Mouse (Mus musculus) mature B cell (primary cell): ENCODE data around the gene 4930426L09Rik.
"Not testable (repeated sequence)": the region's sequence is repeated elsewhere in the genome, so short reads cannot be mapped to it uniquely, and the experiment has no call there.

Experiments
- in situ Hi-C: fragments of 300-500 bp; cut with MboI; formaldehyde crosslinking; loops from 2 replicates; pipeline ENCODE4 v1.14.3; 2019

4930426L09Rik gene

DNA sequence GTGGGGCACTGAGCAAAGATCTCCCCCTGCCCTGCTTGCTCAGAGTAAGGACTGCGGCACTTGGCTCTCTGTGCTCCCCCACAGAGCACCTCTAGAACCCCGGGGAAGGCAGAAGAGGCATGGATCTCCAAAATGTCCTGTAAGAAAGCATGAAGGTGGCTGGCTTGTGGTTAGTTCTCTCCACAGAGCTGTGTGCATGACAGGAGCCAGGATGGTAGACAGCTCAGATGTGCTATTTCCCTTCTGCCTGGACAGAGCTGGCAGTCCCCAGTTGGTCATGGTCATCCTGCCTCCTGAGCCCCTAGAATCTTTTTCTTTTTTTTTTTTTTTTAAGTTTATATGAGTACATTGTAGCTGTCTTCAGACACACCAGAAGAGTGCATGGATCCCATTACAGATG, 27.7 kb upstream of the 4930426L09Rik start:
- in situ Hi-C loops: no loop called here

DNA sequence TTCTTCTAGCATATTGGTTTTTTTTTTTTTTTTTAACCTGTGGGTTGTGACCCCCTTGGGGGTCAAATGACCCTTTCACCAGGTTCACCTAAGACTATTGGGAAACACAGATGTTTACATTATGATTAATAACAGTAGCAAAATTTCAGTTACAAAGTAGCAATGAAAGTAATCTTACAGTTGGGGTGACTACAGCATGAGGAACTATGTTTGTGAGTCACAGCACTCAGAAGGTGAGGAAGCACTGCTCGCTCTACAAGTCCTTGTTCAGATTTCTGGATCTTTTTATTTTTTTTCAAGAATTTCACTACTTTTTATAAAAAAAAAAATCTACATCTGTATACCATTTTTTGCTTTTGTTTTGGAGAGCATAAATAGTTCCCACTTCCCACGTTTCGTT, 26.6 kb upstream of the 4930426L09Rik start:
- in situ Hi-C loops: no loop called here

DNA sequence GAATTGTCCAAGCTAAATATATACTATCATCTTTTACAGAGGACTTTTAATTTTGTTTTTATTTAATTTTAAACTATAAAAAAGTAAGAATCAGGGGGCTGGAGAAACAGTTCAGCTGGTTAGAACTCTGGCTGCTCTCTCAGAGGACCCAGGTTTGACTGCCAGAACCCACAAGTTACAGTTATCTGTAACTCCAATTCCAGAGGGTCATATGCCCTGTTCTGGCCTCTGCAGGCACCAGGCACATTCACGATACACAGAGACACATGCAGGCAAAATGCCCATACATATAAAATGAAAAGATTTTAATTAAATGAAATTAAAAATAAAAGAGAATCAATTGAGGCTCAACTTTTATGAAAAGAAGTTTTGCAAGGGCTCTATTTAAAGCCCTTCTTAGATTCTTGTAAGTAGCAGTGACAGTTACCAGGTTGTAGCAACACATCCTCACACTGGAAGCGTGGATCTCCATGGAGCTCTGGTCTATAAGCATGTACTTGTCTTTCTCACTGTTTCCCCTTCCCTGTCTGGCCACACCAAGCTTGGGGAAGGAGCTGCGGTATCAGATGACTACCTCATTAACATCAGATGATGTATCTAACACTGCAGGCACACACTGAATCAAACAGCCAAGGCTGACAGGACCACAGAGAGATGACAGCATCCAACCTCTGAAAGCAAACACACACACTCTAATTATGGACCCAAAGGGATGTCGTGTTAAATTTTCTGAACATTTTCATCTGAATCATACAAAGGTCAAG, 23.1 kb upstream of the 4930426L09Rik start:
- in situ Hi-C loops: no loop called here

DNA sequence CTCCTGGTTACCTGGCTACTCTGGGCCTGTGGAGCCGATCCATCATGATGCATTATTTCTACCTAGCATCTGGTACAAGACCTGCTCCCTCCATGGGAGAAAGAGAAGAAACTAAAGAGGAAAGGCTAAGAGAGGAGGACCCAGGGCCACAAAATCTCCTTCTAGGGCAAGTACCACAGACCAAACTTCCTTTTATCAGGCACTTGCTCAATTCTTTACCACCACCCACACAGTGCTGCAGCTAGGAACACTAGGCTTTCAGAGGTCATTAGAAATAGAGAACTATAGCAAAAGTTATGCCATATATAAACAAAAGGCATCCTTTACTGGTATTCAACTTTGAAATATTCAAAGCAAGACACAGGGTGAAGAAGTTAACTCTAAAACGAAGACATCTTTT, 22.0 kb upstream of the 4930426L09Rik start:
- in situ Hi-C loops: no loop called here

DNA sequence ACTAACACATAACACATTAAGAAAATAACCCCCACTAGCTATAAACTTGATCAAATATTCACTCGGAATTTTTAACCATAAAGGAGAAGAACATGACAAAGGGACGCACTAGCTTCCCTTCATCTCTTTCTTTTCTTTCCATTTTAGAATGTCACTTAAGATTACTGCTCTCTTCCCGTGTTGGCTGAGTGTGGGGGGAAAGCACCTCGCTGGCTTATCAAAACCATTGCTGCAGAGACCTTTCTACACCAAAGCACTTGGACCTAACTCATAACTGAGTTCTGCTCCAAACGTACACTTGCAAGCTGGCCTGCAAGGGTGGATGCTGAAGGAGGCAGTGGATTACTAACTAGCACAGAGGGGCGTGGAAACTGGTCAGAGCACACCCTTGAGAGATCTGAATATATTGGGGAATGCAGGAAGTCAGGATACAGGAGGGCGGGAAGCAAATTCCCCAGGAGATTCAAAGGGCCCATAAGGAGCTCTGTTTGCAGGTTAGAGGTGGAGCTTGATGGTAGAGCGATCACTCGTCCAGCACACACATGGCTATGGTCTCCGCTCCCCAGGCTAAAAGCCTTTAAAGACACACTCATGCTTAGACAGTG, 20.8 kb upstream of the 4930426L09Rik start:
- in situ Hi-C loops: no loop called here

DNA sequence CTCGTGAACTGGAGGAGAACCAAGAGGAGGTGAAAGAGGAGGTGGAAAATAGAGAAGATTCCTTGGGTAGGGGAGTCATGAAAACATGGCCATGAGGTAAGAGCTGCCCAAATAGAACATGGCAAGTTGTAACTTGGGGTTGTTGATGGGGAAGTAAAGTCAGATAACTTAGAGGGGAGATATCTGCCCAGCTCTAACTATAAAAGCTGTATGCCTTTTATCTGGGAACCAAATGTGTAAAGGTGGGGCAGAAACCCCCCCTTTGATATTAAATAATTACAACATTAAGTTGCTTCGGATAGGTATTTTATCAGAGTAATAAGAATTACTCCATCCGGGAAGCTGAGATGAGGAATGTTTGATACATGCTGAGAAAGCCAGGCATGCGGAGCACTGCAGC, 19.1 kb upstream of the 4930426L09Rik start:
- in situ Hi-C loops: no loop called here

DNA sequence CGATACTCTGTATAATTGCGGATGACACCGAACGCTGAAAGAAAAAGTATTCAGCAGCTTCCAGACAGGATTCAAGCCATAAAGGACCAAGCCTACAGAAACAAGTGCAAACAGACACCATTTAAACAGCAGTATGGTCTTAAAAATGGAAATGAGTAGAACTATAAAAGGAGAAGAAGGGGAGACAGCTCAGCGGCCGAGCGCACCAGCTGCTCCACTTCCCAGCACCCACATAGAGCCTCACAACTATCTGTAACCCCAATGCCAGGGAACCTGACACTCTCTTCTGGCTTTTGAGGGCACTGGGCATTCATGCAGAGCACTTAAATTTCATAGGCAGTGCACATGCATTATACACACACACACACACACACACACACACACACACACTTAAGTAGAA, 18.5 kb upstream of the 4930426L09Rik start:
- in situ Hi-C loops: no loop called here

DNA sequence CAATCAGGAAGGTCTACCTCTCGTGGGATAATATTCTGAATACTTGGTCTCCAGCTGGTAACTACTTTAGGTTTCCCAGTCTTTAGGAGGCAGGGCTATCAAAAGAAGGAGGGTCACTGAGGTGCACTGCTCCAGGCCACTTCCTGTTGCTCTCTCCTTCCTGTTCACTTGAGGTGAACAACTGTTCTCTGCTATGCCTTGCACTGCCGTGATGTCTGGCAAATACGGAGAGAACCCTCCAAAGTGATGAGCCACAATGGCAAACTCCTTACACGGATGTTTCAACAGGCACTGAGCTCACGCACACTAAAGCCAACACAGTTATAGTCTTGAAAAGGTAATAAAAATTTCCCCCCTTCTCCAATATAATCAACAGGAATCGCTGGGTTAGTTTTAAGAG, 15.6 kb upstream of the 4930426L09Rik start:
- in situ Hi-C loops: no loop called here

DNA sequence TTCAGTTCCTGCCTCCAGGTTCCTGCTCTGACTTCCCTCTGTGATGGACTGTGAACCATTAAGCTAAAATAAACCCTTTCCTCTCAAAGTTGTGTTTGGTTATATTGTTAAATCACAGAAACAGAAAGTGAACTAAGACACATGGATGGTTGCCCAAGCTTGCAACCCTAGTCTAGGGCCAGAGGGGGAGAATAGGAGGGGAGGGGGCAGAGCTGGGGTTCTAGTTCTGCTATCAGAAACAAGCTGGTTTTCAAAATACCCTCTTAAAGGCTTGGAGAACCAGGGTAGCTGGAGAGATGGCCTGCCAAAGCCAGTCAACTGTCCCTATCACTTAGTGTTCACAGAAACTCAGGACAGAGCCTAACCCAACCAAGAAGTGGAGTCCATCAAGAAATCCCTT, 14.6 kb upstream of the 4930426L09Rik start:
- in situ Hi-C loops: no loop called here

DNA sequence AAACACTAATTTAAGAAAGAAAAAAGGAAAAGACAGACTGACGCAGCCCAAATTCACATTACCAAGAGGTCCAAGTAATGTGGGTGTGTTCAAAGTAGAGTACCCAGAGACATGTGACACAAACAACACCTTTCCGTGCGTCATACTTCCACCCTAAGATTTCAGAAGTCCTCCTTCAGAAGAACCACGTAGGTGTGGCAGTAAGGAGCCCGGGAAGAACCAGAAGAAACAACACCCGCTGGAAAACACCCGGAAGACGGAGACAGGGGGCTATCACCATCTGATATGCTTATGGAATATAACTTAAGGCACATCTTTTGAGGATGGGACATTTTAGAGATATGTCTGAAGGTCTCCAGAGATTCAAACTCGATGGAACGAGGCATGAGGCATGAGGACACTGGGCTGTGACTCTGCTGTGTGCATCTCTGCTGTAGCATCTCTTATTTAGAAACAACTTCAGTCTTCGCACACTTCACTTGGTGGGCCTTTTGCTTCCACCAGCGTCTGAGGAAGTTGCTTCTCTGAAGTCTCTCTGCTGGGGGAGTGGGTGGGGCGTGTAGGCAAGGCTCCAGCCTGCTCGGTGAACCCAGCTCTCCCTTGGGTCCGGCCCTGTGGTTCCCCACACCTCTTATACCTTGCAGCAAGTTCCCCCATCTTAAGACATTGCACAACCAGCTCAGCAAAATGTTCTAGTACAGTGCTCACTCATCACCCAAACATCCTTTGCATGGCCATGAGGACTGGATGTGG, 13.9 kb upstream of the 4930426L09Rik start:
- in situ Hi-C loops: no loop called here

DNA sequence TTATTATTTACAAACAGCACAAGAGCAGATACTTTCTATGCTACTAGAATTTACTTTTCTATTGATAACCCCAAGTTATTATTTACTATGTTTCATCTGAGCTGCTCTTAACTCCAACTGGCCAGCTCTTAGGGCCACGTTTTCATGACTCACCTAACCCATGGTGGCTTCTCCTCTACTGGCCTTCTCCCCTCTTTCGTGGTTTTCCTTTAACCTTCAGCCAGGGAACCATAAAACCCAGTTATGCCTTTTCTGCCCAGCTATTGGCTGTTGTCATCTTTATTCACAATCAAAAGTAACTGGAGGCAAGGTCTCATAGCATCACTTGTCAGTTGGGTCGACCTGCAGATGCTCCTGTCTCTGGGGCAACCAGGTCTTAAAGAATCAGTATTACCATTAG, 12.6 kb upstream of the 4930426L09Rik start:
- in situ Hi-C loops: no loop called here

DNA sequence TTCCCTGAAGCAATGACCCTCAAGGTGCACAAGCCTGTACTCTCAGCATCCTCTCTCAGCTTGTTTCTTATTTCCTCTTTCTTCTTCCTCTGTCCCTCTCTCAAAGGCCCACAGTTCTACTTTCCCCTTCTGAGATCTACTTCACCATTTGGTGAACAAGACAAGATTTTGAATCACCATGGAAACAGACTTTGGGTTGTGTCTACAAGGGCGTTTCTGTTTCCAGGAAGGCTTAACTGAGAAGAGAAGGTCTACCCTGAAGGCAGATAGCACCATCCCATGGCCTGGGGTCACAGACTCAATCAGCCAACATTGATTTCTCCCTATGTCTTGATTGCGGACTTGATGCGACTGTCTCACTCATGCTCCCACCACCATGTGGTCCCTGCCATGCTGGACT, 9.3 kb upstream of the 4930426L09Rik start:
- in situ Hi-C loops: no loop called here

DNA sequence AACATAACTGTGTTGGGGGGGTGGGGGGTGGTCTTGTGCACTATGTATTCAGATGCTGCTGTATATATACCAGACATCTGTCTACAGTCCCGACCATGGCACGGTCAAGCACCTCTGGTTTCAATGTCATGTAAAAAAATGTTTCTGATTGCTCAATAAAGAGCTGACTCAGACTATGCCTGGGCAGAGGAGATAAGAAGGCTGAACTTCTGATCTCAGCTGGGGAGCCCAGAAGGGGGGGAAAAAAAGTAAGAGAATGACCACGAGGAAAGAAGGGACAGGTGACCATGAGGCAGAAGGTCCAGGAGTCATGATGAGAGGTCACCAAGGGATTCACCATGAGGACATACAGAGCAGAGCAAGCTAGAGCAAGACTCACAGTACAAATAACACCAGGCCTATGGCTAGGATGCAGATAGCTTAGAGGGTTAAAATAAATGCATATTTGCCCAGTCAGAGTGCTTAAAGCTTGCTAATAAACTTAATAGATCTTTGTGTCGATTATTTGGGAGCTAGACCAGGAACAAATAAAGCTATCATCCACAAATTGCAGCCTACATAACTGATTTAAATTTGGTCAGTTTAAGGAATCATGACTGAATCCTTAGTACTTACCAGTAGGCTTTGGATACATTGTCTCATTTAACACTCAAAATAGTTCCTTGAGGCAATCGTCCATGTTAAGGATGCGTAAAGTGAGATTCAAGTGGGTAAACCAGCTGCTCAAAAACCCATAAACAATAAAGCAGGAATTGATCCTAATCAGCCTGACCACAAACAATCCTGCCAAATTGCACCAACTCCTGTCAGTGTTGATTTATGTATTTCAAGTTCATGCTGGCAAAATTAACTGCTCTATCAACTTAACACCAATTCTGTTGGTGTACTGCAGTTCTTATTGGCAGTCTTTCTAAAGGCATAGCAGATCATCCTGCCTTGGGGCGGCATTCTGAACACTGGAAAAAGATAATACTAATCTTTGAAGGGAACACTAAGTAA, 5.3 kb upstream of the 4930426L09Rik start:
- in situ Hi-C loops: no loop called here

DNA sequence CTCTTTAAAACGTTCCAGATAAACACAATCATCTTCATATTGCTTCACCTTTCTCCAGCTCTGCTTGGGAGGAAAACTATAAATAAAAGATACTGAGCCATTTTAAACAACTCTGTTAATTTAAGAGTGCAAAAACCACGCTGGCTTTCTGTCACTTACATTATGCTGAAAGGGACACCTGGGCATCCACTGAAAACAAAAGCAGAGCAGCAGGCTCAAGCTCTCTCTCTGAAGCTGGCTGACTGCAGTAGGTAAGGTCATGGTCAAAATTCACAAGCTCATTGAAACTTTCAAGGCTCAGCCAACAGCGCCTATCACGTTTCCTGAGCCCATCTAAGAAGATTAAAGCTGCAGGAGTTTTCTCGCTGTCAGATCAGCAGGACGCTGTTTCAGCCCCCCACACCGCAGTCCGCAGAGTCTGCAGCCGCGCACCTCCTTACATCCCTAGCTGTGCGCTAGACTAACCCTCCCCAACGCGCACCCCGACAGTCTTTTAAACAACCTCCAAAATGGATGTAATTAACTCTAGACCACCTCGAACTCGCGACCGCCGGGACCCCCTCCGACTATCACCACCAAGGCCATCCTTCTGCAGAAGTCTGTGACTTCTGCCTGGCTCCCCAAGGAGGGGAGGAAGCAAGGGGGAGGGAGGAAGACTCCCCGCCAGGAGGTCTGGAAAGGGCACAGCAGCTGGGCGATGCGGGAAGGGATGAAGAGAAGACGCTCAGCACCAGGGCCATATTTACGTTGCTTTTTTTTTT, 1.5 kb upstream of the 4930426L09Rik start:
- in situ Hi-C loops: no loop called here

DNA sequence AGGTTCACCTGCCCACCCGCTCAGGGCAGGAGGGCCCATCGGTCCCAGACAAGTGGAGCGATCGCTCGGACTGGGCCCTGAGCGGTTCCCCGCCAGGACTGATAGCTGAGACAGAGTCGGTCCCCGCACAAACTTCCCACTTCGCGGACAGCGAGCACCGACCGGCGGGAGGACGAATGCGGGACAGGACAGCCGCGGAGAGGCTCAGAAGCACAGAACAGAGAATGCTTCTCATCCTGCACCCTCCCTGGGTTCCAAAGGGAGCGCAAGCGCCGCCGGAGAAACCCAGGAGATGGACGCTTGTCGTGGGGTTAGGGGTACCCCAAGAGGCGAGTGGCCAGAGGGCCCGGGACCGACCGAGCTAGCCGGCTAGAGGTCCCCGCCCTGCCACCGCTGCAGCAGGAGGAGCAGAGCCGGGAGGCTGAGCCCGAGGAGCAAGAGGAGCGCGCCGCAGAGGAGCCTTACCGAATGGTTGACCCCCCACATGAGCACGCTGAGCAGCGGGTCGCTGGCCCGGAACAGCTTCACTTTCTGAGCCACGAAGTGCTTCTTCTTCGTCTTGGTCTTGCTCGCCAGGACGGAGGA, 664 bp upstream of the 4930426L09Rik start:
- in situ Hi-C loops: no loop called here

DNA sequence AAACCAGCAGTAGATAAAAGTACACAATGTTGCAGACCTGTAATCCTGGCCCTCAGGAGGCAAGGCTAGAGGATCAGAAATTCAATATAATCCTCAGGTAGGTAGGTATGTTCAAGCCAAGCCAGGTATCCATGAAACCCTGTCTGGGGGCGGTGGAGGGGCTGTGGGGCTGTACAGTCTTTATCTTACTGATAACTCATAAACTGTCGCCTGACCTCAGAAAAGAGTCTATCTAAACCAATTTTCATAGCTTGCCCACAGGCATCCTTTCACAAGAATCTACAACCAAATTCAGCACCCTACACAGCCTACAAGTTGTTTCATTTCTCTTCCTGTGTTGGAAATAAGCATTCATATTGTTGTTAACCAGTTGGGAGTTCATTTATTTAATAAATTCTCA, 1.3 kb downstream of the 4930426L09Rik start:
- in situ Hi-C loops: no loop called here

DNA sequence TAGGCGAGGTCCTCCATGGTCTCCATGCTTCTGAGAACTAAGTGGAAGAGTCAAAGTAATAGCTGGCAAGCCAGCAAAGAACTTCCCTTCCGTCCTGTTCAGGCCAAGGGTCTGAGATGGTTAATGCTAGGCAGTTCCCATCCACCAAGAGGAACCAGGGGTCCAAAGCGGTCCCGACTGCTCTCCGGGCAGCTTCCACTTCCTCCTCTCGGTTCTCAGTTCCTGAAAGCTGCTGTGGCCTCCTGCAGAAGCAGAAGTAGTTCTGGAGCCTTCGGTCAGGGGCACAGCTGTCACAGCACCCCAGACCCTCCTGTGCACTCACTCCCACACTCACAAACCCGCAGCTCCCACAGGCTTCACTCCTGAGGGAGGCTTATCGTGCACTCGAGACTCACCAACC, 6.7 kb downstream of the 4930426L09Rik start:
- in situ Hi-C loops: no loop called here

DNA sequence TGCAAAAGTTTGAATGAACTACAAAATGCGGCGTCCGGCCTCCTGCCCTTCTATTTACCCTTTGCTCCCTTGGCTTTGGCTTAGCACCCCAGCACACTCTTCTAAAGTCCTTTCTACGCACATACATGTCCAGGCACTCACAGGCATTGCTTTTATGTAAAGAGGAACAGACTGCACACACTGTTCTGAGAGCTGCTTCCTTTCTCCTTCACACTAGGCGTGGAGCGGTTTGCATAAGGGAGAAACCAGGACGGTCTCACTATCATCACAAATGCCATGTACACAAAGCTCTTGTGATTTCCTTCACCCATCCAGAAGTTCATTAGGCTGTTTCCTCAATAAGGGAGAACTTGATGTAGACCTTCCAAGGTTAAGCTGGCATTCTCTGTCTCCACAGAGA, 8.0 kb downstream of the 4930426L09Rik start:
- in situ Hi-C loops: no loop called here

DNA sequence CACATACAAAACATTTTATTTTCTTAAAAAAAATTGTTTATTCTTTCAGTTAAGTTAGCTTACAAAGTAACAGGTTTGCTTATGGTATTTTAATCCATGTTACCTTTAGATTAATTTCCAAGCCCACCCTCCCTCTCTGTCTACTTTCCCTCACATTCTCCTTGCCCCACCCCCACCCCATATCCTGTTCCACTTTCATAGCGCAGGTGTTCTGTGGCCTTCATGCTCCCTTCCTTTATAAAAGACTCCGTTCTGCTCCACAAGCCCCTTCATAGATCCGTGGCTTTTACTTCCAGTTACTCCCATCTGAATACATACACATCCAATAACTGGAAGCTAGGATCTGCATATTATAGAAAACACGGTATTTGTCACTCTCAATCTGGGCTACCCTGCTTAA, 9.4 kb downstream of the 4930426L09Rik start:
- in situ Hi-C loops: no loop called here

DNA sequence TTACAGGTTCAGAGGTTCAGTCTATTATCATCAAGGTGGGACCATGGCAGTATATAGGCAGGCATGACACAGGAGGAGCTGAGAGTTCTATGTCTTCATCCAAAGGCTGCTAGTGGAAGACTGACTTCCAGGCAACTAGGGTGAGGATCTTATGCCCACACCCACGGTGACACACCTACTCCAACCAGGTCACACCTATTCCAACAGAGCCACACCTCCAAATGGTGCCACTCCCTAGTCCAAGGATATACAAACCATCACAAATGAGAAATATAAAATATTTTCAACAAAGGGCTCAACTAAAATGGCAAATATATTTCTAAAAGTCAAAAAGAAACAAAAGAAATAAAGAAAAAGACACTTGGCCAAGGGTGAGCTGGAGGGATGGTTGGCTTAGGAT, 12.4 kb downstream of the 4930426L09Rik start:
- in situ Hi-C loops: not testable (repeated sequence)

DNA sequence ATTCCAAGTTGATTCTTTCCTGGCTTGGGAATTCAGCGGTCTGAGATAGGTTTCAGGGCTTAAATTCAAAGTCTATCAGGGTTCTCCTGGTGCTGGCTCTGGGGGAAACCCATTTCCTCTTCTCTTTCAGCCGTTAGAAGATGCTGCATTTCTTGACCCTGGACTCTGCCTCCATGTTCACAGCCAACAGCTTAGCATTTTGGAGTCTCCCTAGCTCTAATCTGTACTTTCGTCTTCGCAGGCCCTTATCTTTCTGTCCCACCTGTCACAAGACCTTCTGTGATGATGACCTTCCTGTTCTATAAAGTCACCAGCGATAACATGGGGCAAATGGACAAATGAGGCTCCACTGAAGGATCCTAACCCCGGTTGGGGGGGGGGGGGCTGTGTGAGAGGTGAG, 13.3 kb downstream of the 4930426L09Rik start:
- in situ Hi-C loops: no loop called here
